Mouse (Mus musculus): ENCODE measurements around the gene Sema4c.

Gene Sema4c

DNA sequence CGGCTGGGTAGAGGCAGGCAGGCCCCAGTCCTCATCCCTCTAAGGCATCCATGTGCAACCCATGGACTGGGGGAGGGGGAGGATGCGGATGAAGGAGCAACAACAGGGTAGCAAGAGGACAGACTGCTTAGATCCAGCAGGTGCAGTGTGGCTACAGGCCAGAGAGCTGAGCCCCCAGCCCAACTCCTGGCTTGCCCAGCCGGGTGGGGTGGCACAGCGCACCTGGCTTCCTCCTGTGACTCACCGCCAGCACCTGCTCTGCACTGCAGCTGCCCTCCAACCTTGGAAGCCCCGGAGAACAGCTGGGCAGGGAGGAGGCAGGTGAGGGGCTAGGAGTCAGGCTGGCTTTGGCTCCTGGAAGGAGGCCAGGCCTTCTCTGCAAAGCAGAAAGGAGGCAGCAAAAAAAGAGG, 21.8 kb upstream of the Sema4c start:
- no peak for DNase-seq (ENCODE audit: low read depth)

GRCm38 (mm10) chr1:36576991-36577675, 19.0 kb upstream of the Sema4c start:
- DNase-seq (ENCODE audit: low read depth), result no peak

- DNase-seq (ENCODE audit: low read depth), result no peak
These were observed 17.2 kb upstream of the Sema4c start for GRCm38 (mm10) chr1:36575347-36575746.

- DNase-seq (ENCODE audit: low read depth), result no peak
These were observed 16.2 kb upstream of the Sema4c start for GRCm38 (mm10) chr1:36574196-36574955.

DNA sequence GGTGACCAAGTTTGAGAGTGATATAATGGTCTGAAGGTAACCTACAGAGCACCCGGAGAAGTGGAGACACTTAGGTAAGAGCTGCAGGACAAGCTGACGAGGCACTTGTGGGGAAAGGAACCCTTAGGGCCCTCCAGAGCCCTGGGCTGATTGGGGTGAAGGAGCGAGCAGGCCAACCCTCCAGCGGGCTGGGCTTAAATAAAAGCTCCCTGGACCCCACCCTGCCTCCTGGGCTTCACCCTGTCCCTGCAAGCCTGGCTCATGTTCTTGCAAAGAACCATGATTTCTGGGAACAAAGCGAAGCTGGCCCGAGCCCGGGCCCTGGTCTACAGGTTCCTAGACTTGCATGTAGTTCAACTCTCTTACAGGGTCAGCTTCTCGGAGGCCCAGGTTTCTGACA, 15.4 kb upstream of the Sema4c start:
- DNase-seq (ENCODE audit: low read depth), result no peak

- no peak for DNase-seq (ENCODE audit: low read depth)
These were observed 14.6 kb upstream of the Sema4c start for GRCm38 (mm10) chr1:36572709-36573108.

DNA sequence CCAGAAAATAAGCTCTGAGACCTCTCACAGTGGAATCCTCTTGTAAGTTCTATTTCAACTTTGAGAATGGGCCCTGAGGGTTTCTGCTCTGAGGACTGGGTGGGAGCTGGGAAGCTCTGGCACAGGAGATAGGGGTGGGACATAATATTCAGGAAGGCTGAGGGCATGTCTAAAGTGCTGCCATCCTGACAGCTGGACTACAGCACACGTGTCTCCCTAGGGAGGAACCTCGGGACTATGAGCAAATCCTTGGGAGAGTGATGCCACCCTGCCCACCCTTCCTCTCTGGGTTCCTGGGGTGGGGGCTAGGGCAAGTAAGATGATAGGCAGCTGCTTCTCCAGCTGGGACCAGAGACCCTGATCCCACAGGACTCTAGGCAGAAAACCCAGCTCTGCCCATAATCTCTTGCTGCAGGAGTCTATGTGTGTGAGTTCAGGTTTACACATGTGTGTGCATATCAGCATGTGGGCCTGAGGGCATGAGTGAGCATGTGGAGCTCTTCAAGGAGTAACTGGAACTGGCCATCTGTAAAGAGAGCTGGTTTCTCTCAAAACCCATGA, 14.1 kb upstream of the Sema4c start:
- DNase-seq (ENCODE audit: low read depth), result no peak

- no peak for DNase-seq (ENCODE audit: low read depth)
These were observed 13.5 kb upstream of the Sema4c start for GRCm38 (mm10) chr1:36571627-36572026.

DNA sequence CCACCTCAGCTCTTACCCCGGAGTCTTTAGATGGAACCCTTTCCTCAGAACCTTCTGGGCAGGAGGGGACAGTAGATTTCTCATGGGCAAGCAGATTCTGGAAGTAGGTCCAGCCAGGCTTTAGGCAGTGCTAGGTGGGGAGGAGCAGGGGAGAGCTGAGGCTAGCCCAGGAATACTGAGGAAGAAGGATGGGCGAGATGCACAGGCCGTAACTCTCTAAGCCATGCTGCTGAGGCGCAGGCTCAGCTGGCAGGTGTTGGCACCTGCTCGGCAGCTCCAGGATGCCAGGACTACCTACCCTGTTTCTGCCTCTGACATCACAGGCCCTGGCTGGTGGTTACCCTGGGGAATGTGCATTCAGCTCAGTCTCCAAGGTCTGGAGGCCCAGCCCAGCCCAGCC, 12.2 kb upstream of the Sema4c start:
- no peak for DNase-seq (ENCODE audit: low read depth)

DNA sequence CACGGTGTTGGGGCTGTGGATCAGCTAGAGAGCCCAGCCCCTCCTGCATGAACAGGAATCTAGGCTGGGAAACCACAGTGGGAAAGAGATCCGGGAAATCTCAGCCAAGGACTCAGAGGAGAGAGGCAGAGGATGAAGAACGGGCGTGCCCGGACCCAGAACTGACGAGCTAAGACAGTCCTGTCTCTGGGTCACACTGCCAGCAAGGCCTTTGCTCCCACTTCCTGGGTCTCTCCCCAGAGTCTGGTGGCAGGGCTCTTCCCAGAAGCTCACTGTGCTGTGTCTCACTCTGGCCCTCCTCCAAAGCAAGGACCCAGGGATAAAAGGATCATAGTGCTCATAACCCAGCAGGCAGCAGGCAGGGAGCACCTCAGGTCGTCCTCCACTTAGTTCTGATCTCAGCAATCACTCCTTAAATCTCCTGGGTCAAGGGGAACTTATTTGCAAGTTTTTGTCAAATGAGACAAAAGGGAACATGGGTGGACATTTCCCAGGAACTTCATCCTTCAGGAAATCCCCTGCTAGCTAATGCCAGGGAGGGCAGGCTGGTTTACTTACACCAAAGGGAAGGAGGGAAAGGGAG, 11.6 kb upstream of the Sema4c start:
- no peak for DNase-seq (ENCODE audit: low read depth)

DNA sequence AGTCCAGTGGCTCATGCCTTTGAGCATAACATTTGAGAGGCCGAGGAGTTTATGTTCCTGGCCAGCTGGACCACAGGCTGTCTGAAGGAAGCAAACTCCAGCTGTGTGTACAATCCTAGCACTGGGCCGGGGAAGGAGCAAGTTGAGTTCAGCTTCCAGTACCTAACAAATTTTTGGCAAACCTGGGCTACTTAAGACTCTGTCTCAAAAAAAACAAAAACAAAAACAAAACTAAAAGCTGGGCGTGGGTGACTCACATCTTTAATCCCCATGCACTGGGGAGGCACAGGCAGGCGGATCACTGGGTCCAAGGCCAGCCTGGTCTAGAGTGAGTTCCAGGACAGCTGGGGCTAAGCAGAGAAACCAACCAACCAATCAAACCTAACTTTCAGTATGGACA, 10.6 kb upstream of the Sema4c start:
- DNase-seq (ENCODE audit: low read depth), result no peak

- DNase-seq (ENCODE audit: low read depth), result no peak
These were observed 9.9 kb upstream of the Sema4c start for GRCm38 (mm10) chr1:36567818-36568603.

GRCm38 (mm10) chr1:36566425-36566824, 8.3 kb upstream of the Sema4c start:
- no peak for DNase-seq (ENCODE audit: low read depth)

DNA sequence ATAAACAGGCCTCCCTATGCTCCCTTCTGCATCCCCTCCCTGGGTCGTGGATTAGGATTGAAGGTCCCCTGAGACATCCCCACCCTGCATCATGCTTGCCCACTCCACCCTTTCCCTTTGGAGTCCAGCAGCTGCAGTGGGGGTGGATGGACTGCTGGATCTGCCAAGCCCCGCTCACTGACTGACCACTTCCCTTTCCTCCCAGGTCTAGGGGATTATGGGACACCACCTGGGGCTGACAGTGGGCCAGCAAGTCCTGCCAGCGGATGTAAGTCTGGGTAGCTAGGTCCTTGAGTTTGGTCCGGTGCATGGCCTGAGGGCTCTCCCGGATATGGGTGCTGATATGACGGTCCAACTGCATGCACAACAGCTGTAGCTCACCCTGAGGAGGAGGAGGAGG, 6.0 kb upstream of the Sema4c start:
- DNase-seq (ENCODE audit: low read depth), result no peak

DNA sequence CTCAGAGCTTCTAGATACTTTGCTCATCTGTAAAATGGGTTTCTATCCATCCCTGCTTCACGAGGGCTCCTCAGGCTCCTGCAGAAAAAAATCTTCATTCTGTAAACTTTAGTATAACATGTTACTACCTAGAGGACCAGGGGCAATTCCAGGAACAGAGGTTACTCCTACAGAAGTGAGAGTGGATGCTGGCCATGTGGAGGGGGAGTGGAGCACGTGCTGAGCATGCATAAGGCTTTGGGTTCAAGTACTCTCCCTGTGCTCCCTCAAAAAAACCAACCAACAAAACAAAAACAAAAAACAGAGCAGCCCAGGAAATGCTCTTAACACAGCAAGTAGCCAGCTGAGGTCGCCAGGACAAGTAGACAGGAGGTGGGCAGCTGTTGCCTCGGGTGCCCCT, 5.5 kb upstream of the Sema4c start:
- no peak for DNase-seq (ENCODE audit: low read depth)

GRCm38 (mm10) chr1:36563197-36563596, 5.0 kb upstream of the Sema4c start:
- no peak for DNase-seq (ENCODE audit: low read depth)

DNA sequence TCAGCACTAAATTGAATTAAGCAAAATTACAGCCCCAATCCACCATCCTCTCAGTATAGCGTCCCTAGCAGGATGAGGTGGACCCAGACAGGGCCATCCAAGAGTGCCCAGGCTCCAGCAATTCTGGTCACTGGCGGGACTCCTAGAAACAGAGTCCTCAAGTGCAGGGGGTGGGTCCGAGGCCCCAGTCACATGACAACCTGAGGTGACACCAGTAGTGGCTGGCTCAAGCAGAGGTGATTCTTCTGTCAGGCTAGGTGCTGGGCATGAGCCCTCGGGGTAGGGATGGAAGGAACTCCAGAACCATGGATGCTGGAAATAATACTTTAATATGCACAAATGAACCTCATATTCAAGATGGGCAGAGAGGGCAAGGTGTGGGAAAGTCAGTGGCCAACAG, 4.2 kb upstream of the Sema4c start:
- DNase-seq (ENCODE audit: low read depth), result no peak

DNA sequence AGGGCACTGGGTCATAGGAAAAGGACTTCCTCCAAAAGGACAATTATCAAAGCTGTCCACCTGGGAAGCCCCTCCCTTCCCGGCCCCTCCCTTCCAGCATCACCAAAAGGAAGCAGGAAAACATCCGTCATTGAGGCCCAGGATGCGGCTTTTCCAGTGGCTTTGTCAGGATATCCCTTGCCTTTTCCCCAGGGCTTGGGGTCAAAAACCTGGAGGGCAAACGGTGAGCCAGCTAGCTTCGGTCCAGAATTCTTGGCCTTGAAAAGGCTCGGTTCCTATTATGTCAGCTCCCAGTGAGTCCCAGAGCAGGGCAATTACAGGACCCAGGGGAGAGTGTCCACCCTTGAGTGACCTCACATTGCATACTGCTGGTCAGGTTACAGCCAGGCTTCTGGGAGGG, 2.8 kb upstream of the Sema4c start:
- DNase-seq (ENCODE audit: low read depth), result no peak

GRCm38 (mm10) chr1:36559888-36560287, 1.7 kb upstream of the Sema4c start:
- no peak for DNase-seq (ENCODE audit: low read depth)

DNA sequence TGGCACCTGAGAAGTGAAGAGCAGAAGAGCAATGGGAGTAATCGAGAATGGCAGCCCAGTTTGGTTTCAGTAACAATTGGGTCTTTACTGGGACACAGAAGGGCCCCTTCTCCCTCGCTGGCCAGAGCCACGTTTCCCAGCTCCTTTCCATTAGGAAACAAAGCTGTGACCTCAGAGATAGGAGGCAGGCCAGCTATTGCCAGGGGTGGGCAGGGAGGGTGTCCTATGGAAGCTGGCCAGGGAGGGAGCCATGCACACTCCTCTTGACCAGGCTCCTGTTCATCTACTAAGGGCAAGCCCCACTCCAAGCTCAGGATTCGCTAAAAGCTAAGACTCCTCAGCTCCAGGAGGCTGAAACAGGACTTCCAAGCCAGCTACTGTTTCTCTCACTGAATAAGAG, 1.1 kb upstream of the Sema4c start:
- no peak for DNase-seq (ENCODE audit: low read depth)

DNA sequence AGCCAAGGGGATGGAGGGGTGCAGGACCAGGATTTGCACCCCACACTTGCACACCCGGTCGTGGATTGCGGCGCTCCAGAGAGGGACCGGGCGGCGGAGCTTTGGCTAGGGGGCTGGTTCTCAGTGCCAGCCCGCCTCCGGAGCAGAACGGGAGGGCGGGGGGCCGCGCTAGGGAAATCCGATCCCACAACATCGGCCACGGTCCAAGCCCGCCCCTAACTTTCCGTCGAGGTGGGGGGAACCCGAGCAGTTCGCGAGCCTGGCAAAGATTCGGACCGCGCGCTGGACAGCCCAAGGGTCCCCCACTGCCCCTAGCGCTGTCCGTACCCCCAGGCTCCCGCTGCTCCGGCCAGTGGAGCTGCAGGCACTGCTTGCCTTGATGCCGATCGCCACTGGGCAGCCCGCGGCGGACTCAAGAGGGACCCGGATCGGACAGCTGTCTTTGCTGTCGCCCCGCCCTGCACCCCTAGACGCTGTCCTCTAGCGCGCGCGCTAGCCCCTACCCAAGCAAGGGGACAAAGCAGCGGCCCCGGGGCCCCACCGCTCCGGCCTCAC, 615 bp downstream of the Sema4c start:
- DNase-seq (ENCODE audit: low read depth), result no peak

All from c-Kit-positive CD71-negative TER-119-negative erythroid progenitor cells, embryonic 14.5 days (primary cell).